Mouse (Mus musculus): ENCODE measurements around the gene Chpf. TPM values are rescaled to one million over a fixed set of nuclear protein-coding genes. Genes with fewer than 3 reads are reported as not detected.

The Chpf gene
- polyA plus RNA-seq, 1 experiment from 2014 or later, result 29.8 TPM

GRCm38 (mm10) chr1:75505956-75506831, 27.1 kb upstream of the Chpf start, which contains the start of gene Obsl1:
Gene Obsl1, minus strand, starts transcription at chr1:75506452.
- under 1% methylated on average over 65 of the region's 65 CpGs for WGBS
- H3K27me3 ChIP-seq (ENCODE audit: insufficient read depth, poor library complexity, severe bottlenecking), result peaks cover 78% of the 10 kb centered on the region
- peak; percentile 85 for DNase-seq (ENCODE audit: low spot score)
- H3K4me3 ChIP-seq, result peak within 1 kb of the TSS; percentile 90
- peaks cover 71% of the 10 kb centered on the region for H3K4me1 ChIP-seq (replicated peaks)
- H3K9me3 ChIP-seq, result no peaks in the 10 kb centered on the region
- peak within 1 kb of the TSS; percentile 95 for H3K27ac ChIP-seq
- peaks cover 26% of the 10 kb centered on the region for H3K36me3 ChIP-seq

- H3K9me3 ChIP-seq, result no peaks in the 10 kb centered on the region
- H3K27me3 ChIP-seq (ENCODE audit: insufficient read depth, poor library complexity, severe bottlenecking), result peaks cover 74% of the 10 kb centered on the region
Measured at GRCm38 (mm10) chr1:75505159-75505955, 26.2 kb upstream of the Chpf start.

GRCm38 (mm10) chr1:75504256-75505045, 25.3 kb upstream of the Chpf start:
- DNase-seq (ENCODE audit: low spot score), result no peak
- Histone ChIP-seq H3K36me3 (peaks cover 43% of the 10 kb centered on the region), H3K27ac (no peak overlapping the region), H3K27me3 (ENCODE audit: insufficient read depth, poor library complexity, severe bottlenecking) (peaks cover 67% of the 10 kb centered on the region), H3K9me3 (no peaks in the 10 kb centered on the region), H3K4me1 (replicated peaks) (peaks cover 59% of the 10 kb centered on the region), H3K4me3 (peak overlapping the region; percentile 90)
- 65% methylated on average over 9 of the region's 9 CpGs for WGBS

More at GRCm38 (mm10) chr1:75505159-75505955, 26.2 kb upstream of the Chpf start:
- peak overlapping the region; percentile 90 for H3K4me3 ChIP-seq
- H3K36me3 ChIP-seq, result peaks cover 34% of the 10 kb centered on the region
- H3K27ac ChIP-seq, result peak overlapping the region; percentile 95
- WGBS, result under 1% methylated on average over 84 of the region's 84 CpGs
- peaks cover 66% of the 10 kb centered on the region for H3K4me1 ChIP-seq (replicated peaks)
- peak; percentile 61 for DNase-seq (ENCODE audit: low spot score)

- H3K9me3 ChIP-seq, result no peaks in the 10 kb centered on the region
- DNase-seq (ENCODE audit: low spot score), result no peak
- peaks cover 52% of the 10 kb centered on the region for H3K36me3 ChIP-seq
- peaks cover 58% of the 10 kb centered on the region for H3K27me3 ChIP-seq (ENCODE audit: insufficient read depth, poor library complexity, severe bottlenecking)
- peaks cover 53% of the 10 kb centered on the region for H3K4me1 ChIP-seq (replicated peaks)
- WGBS, result 67% methylated on average over 23 of the region's 23 CpGs
- H3K4me3 ChIP-seq, result peak overlapping the region; percentile 11; the same call in 1 of the 2 replicates
- no peak overlapping the region for H3K27ac ChIP-seq
Measured at GRCm38 (mm10) chr1:75503651-75503980, 24.5 kb upstream of the Chpf start.

- Histone ChIP-seq H3K27me3 (ENCODE audit: insufficient read depth, poor library complexity, severe bottlenecking) (peaks cover 55% of the 10 kb centered on the region), H3K27ac (no peak overlapping the region), H3K4me3 (peak overlapping the region; percentile 11; the same call in 1 of the 2 replicates), H3K9me3 (no peaks in the 10 kb centered on the region), H3K36me3 (peaks cover 57% of the 10 kb centered on the region), H3K4me1 (replicated peaks) (peaks cover 50% of the 10 kb centered on the region)
- 81% methylated on average over 25 of the region's 25 CpGs for WGBS
- no peak for DNase-seq (ENCODE audit: low spot score)
Measured at GRCm38 (mm10) chr1:75502945-75503650, 24.0 kb upstream of the Chpf start.

GRCm38 (mm10) chr1:75501905-75502304, 22.8 kb upstream of the Chpf start:
- Histone ChIP-seq H3K4me1 (replicated peaks) (peaks cover 38% of the 10 kb centered on the region), H3K27ac (no peak overlapping the region), H3K4me3 (no peak overlapping the region), H3K9me3 (no peaks in the 10 kb centered on the region), H3K27me3 (ENCODE audit: insufficient read depth, poor library complexity, severe bottlenecking) (peaks cover 43% of the 10 kb centered on the region), H3K36me3 (peaks cover 69% of the 10 kb centered on the region)
- 94% methylated on average over 9 of the region's 9 CpGs for WGBS
- no peak for DNase-seq (ENCODE audit: low spot score)

- no peak for DNase-seq (ENCODE audit: low spot score)
- peaks cover 29% of the 10 kb centered on the region for H3K27me3 ChIP-seq (ENCODE audit: insufficient read depth, poor library complexity, severe bottlenecking)
- no peaks in the 10 kb centered on the region for H3K9me3 ChIP-seq
- H3K27ac ChIP-seq, result no peak overlapping the region
- peaks cover 82% of the 10 kb centered on the region for H3K36me3 ChIP-seq
- peaks cover 17% of the 10 kb centered on the region for H3K4me1 ChIP-seq (replicated peaks)
- no peak overlapping the region for H3K4me3 ChIP-seq
- 85% methylated on average over 7 of the region's 7 CpGs for WGBS
Measured at GRCm38 (mm10) chr1:75499441-75499840, 20.3 kb upstream of the Chpf start.

- WGBS, result 90% methylated on average over 4 of the region's 4 CpGs
- peaks cover 24% of the 10 kb centered on the region for H3K27me3 ChIP-seq (ENCODE audit: insufficient read depth, poor library complexity, severe bottlenecking)
- peaks cover 82% of the 10 kb centered on the region for H3K36me3 ChIP-seq
- H3K4me3 ChIP-seq, result no peak overlapping the region
- H3K27ac ChIP-seq, result no peak overlapping the region
- no peak for DNase-seq (ENCODE audit: low spot score)
- H3K9me3 ChIP-seq, result no peaks in the 10 kb centered on the region
- H3K4me1 ChIP-seq (replicated peaks), result peaks cover 14% of the 10 kb centered on the region
Measured at GRCm38 (mm10) chr1:75498897-75499296, 19.8 kb upstream of the Chpf start.

- Histone ChIP-seq H3K9me3 (no peaks in the 10 kb centered on the region), H3K27me3 (ENCODE audit: insufficient read depth, poor library complexity, severe bottlenecking) (peaks cover 50% of the 10 kb centered on the region), H3K27ac (no peak overlapping the region), H3K4me1 (replicated peaks) (peaks cover 10% of the 10 kb centered on the region; the same call in 1 of the 2 replicates), H3K4me3 (no peak overlapping the region), H3K36me3 (peaks cover 57% of the 10 kb centered on the region)
- WGBS, result 59% methylated on average over 12 of the region's 12 CpGs
- peak; percentile 56 for DNase-seq (ENCODE audit: low spot score)
Measured at GRCm38 (mm10) chr1:75494878-75495548, 15.9 kb upstream of the Chpf start.

- 35% methylated on average over 24 of the region's 24 CpGs for WGBS
- peaks cover 33% of the 10 kb centered on the region for H3K36me3 ChIP-seq
- H3K27ac ChIP-seq, result no peak overlapping the region
- no peak overlapping the region for H3K4me3 ChIP-seq
- no peak for DNase-seq (ENCODE audit: low spot score)
- peaks cover 74% of the 10 kb centered on the region for H3K27me3 ChIP-seq (ENCODE audit: insufficient read depth, poor library complexity, severe bottlenecking)
- H3K4me1 ChIP-seq (replicated peaks), result peaks cover 16% of the 10 kb centered on the region
- no peaks in the 10 kb centered on the region for H3K9me3 ChIP-seq
Measured at GRCm38 (mm10) chr1:75492579-75493170, 13.6 kb upstream of the Chpf start.

GRCm38 (mm10) chr1:75490785-75491551, 11.9 kb upstream of the Chpf start:
- 81% methylated on average over 34 of the region's 34 CpGs for WGBS
- peaks cover 86% of the 10 kb centered on the region for H3K27me3 ChIP-seq (ENCODE audit: insufficient read depth, poor library complexity, severe bottlenecking)

More at GRCm38 (mm10) chr1:75490785-75491551, 11.9 kb upstream of the Chpf start:
- DNase-seq (ENCODE audit: low spot score), result no peak
- Histone ChIP-seq H3K4me1 (replicated peaks) (peaks cover 34% of the 10 kb centered on the region), H3K27ac (no peak overlapping the region), H3K36me3 (peaks cover 17% of the 10 kb centered on the region), H3K4me3 (no peak overlapping the region), H3K9me3 (no peaks in the 10 kb centered on the region)

All from hindbrain, embryonic 10.5 days (tissue).